Mouse (Mus musculus): ENCODE measurements around the gene Cdk5rap2.

- TF ChIP-seq CTCF (IDR thresholded peaks at IDR 0.05; ENCODE audit: borderline replicate concordance, insufficient read depth, low read depth, low read length) (peak; percentile 64), POLR2A (IDR thresholded peaks at IDR 0.05; ENCODE audit: borderline replicate concordance, insufficient read depth, low read length) (no peak)
Measured at GRCm38 (mm10) chr4:70265248-70265647, 145.0 kb downstream of the Cdk5rap2 start.

Data from cerebellum, adult 2 months (tissue).